Mouse (Mus musculus): ENCODE measurements at regions not wholly inside any gene's neighbourhood (a gene's known extent, or its start where the extent isn't known, plus 50 kb on each side); places are given as distances from the start of the nearest gene placed in this dataset.
A peak's percentile ranks its signal among the peaks of the same experiment; 100 is the strongest.

DNA sequence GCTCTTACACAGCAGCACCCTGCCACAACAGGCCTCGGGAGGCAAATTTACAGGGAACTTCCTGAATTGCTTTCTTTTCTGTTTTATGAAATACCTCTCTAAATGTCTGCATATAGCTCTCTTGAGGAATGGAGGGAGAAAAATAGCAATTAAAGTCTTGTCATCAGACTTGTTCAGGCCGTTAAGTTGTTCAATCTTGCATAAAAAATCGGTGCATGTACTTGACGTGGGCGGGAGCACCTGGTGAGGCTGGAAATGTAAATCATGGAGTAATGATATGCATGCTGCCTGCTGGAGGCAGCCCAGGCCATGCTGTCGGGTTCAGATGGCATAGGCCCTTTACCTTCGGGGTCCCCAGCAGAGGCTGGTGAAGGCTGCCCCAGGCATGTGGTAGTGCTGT is 153.6 kb upstream of the A530016L24Rik start:
- no peak for DNase-seq (ENCODE audit: low spot score in 2 of 2)

DNA sequence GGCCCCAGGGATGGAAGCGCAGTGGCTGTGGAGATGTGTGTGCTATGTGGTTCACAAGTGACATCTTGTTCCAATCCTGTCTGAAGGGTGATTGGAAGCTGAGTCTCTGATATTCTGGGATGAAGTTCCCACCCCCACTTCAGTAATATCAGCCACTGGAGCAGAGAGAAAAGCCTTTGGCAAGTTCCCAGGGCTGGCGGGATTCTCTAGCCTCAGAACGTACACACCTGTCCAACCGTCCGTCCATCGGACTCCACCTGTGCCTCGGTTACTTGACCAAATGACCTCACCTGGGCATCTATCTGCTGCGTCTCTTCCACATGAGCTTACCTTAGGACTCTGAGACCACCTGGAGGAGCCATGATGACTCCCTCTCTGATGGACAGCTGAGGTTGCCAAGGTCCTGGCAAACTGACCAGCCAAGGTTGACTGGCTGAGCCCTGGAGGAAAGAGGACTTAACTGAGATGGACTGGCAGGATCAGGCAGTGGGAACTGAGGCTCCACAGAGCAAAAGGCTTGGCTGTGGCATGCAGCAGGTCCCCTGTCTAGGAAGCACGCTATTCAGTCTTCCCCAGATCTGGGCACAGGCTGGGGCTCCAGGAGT is 152.5 kb upstream of the A530016L24Rik start:
- no peak for DNase-seq (ENCODE audit: low spot score in 2 of 2)

DNA sequence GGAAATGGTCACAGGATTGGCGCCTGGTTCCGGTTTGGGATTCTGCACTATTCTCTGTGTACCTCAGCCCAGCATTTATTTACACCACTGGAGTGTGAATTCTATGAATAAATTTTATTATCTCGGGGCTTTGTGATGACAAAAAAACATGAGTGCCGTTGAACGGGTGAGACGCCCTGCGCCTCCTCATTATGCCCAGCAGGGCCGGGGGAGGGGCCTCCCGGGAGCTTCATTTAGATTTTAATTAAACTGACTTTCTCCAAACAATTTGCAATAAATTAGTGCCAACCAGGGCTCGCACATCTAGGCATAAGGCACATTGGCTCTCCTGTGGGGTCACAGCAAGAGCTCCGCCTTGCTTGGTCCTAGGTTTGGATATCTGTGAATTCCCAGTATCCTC is 151.8 kb upstream of the A530016L24Rik start:
- no peak for DNase-seq (ENCODE audit: low spot score in 2 of 2)

DNA sequence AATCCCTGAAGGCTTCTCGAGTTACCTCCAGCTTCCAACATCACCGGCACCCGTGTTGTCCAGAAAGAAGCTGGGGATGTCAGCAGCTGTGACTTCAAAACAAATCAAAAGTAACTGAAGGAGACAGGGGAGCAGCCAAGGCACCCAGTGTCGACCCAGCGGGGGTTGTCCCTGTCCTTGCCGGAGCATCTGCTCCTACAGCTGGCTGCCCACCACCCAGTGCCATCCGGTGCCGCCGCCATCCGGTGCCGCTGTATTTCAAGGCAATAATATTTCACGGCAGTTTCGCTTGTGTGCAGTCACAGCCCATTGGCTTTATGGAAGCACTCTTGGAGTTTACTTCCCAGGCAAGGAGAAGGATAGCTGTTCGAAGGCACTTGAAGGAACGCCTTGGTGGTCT is 150.3 kb upstream of the A530016L24Rik start:
- DNase-seq (ENCODE audit: low spot score in 2 of 2) = no peak

DNA sequence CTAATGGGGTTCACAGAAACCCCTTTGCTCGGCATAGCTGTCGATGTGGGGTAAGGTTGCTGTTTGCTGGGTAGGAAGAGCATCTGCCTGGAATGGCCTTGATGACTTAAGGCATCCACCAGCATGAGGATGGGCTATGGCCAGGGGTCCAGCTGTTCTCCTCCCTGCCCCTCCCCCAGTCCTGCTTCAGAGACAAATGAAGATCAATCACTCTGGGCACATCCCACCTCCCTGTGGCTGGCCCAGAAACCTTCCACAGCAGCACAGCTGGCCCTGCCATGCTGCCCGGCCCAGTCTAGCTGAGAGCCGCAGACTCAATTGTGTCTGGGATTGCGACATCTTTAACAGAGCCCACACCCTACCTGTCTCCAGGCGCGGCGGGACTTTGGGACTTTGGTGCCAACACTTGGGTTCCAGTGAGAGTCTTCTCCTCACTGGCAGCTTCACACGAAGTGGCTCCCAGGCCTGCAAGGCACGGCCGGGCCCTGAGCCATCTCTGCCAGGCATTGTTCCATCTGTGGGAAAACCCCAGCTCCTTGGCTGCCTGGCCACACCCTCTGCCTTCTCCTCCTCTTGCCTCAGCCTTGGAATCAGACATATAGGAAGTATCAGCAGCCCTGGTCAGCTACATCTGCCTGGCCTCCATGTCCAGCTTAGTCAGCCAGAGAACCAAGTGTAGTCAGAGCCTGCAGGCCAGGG is 149.6 kb upstream of the A530016L24Rik start:
- peak in 1 of 2 experiments; percentile 30 for DNase-seq (ENCODE audit: low spot score in 2 of 2)

DNA sequence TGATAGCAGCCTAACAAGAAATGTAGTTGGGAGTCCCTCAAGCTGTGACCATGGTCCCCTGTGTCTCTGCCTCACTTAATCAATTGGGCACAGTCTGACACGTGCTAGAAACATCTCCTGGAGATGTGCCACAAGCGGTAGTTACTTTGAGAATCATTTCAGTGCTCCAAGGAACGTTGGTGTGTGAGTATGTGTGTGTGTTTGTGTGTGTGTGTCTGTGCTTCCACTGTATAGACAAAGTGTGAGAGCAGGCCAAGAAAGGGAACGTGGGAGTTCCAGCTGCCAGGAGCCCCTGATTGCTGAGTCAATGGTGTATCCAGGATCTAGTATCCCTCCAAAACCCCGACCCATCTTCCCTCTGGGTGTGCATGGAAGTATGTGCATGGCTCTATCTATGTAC is 149.0 kb upstream of the A530016L24Rik start:
- DNase-seq (ENCODE audit: low spot score in 2 of 2) = no peak

DNA sequence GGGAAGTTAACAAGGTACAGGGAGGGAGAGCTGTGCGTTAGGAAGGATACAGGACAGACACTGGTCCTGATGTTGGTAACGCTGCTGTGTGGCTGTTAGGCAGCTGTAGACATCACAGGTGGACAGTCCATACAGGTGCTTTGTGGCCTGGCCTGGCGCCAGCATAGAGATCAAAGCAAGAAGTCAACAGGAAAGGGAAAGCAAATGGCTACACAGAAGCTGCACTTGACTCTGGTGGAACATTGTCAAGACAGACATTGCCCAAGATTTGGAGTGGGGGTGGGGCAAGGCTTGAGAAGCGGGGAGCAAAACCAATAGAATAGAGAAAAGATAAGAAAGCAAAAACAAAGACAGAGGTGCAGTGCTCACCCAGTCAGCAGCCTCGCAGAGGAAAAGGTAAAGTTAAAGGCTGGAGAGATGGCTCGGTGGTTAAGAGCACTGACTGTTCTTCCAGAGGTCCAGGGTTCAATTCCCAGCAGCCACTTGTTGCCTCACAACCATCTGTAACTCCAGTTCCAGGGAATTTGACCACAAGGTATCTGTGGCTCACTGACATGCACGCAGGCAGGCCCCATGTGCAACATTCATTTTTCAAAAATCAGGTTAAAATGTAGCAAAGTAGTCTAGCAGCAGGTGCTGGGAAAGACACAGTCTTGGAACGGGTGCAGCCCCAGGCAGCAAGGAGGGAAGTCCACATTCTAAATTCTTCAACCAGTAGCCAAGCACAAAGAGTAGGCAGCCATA is 147.3 kb upstream of the A530016L24Rik start:
- DNase-seq (ENCODE audit: low spot score in 2 of 2) = no peak

DNA sequence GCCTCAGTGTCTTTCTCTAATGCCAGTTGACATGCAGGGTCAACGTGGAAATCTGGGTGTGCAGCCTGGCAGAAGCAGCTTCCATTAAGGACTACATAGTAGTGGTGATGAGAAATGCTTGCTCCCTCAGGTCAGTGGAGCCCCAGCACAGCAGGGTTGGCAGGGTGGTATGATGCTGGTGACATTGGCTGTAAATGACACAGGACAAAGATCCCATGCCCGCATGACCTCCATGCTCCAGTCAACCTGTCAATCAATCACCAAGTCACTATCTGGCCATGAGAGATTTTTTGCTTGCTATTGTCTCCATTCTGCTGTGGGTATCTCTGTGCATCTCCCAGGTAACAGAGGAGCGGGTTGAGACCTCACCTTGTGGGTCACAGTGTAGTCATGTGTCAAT is 146.2 kb upstream of the A530016L24Rik start:
- DNase-seq (ENCODE audit: low spot score in 2 of 2) = no peak

DNA sequence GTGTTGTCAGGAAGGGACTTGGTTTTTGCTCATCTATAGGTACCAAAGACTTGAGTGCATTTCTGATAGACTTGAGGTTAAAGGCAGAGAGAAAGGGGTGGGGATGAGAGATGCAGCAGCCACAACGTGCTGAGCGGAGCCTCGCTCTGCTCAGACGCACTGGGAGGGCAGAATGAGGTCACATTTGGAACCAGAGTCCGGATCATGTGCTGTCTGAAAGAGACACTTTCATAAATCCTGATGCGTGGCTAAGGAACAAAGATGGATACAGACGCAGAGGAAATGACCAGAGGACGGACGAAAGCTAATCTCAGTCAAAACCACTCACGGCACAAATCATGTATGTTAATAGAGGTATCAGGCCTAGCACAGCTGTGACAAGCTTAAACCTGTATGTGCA is 145.0 kb upstream of the A530016L24Rik start:
- DNase-seq (ENCODE audit: low spot score in 2 of 2) = peak in 1 of 2 experiments; percentile 38

DNA sequence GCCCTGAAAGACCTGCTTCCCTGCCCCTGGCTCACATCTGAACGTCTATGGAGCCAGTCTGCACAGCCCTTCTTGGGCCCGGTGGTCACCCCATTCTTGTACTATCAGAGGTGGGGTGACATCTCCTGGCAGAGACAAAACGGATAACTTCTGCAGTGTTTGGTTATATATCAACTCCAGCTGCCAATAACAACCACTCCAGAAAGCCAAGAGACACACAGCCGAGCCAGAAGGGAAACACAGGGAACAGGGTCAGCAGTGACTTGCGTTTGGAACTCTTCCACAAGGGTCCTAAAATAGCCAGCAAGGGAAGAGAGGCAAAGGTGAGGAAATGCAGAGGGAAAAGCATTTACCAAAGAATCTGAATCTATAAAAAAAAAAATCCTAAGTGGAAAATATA is 143.5 kb upstream of the A530016L24Rik start:
- no peak for DNase-seq (ENCODE audit: low spot score in 2 of 2)

DNA sequence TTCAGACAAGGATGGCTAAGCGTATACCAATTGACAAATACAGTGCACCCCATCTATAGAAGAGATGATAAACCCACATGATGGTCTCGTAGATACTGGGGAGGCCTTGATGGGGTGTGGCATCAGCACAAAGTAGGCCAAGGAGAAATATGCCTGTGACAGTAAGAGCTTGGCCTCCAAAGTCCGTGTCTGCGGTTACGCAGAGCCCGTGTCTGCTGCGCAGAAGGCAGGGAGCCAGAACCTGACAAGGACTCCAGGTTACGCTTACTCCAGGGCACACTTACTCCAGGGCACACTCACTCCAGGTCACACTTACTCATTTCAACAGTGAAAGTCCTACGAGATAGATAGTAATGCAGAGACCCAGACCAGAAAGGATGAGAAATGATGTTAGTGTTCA is 141.1 kb upstream of the A530016L24Rik start:
- no peak for DNase-seq (ENCODE audit: low spot score in 2 of 2)

DNA sequence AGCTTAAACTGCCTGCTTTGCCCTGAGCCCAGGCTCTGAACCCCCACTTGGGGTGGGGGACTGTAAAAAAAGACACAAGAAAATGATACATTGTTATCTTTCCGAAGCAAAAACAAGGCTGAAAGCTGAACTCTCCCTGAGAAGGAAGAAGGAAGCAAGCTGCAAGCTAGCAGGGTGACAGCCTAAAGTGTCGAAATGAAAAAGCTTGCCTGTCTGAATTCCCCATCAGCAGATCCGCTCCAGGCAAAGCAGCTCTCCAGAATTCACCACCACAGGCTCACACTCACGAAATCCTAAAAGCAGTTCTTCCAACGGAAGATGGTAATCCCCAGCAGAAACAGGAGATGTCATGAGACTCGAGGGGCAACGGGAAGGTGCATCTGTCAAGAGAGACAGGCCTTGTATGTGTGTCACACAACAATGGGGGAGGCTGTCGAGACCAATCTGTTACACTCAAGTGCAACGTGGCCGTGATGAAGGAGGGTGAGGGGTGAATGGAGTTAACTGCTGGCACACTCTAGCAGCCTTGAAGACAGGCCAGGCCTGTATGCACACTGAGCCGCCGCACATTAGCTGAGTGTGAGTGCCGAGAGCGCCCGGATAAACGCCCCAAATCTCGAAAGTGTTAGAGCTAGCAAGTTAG is 139.5 kb upstream of the A530016L24Rik start:
- no peak for DNase-seq (ENCODE audit: low spot score in 2 of 2)

DNA sequence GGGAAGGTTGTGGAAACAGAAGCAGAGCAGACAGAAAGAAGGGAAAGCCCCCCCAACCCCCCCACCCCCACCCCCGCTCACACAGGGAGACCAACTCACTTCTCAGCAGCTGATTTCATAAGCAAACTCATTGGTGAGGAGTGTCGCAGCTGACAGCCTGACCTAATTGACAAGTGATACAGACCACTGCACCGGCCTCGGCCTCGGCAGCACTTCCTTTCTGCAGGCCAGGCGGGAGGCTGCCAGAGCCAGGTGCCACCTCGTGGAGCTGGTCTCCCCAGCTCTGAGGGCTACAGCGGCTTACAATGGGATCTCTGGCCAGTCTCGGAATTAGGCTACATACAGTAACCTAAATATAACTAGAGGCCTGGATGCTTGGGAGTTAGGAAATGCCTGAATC is 138.5 kb upstream of the A530016L24Rik start:
- DNase-seq (ENCODE audit: low spot score in 2 of 2) = no peak

DNA sequence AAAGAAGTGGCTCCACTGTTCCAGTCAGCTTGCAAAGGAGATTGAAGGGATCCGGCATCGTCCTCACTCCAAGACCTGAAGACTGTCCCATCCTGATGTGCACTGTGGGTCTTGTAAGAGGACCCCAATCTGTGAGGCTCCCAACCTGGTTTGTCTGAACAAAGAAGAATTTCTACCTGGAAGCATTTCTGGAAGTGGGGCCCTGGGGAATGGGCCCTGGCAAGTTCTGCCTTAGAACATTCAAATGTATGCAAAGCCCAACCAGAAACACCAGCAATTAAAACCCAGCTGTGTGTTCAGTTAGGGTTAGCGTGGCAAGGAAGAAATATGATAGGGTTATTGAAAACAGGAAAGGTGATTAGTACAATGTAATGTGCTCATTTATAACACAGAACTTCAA is 125.9 kb upstream of the A530016L24Rik start:
- DNase-seq (ENCODE audit: low spot score in 2 of 2) = no peak

DNA sequence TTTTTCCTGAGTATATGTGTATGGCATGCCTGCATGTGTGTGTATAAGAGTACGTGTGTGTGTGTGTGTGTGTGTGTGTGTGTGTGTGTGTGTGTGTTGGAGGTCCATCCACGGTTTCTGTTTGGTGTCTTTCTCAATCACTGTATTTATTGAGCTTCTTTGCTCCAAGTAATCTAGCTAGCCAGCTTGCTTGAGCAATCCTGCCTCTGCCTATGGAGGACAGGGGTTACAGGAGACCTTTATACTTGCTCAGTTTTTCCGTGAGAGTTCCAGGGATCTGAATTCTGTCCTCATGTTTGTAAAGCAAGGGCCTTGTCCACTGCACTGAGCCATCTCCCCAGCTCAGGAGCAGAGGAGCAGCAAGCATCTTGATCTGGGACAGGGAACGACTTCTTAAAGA is 122.0 kb upstream of the A530016L24Rik start:
- DNase-seq (ENCODE audit: low spot score in 2 of 2) = no peak

DNA sequence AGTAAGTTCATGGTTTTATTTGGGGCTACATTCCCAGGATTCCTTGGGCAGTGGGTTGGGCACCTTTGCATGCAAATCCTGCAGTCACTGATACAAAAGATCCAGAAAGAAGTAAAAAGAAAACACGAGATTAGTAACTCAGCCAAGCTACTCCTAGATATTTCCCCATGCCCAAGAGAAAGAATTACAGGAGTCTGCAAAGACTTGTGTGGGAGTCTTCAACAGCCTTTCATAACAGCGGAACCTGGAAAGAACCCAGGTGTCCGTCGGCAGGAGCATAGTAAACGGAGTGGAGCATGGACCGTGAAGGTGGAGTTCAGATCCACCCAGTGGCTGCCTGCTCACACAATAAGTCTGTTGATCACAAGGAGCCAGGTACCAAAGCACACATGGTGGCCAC is 121.1 kb upstream of the A530016L24Rik start:
- DNase-seq (ENCODE audit: low spot score in 2 of 2) = no peak

DNA sequence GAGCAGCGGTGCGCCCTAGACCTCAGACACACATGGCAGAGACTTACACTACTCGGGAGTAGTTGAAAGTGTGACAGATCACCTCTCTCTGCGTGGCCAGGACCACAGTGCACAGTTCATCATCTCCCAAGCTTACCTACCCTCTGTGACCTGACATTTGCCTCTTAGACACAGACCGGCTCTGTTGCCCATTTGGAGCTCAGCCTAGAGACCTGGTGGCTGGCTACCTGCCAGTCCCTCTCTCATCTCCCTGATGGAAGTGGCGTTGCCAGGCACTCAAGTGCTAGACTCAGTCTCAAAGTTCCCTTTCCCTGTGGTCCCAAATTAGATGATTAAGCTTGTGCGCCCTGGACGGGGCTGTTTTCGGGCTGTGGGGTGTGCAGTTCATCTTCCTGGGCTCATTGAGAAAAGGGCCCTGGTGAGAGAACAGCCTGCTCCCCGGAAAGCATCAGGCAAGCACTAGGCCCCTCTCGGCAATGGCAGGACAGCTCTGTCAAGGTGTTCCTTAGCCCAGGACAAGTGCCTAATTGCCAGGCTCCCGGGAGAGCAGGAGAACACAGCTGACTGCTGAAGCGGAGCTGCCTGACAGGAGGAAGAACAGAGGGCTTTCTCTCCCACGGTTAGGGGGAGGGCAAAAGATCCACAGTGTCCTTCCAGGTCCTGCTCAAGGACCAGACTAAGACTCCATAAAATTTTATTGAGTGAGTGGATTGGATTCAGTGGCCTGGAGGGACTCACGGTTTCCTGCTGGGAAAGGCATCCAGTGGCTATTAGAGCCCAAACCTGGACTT is 119.5 kb upstream of the A530016L24Rik start:
- DNase-seq (ENCODE audit: low spot score in 2 of 2) = no peak

DNA sequence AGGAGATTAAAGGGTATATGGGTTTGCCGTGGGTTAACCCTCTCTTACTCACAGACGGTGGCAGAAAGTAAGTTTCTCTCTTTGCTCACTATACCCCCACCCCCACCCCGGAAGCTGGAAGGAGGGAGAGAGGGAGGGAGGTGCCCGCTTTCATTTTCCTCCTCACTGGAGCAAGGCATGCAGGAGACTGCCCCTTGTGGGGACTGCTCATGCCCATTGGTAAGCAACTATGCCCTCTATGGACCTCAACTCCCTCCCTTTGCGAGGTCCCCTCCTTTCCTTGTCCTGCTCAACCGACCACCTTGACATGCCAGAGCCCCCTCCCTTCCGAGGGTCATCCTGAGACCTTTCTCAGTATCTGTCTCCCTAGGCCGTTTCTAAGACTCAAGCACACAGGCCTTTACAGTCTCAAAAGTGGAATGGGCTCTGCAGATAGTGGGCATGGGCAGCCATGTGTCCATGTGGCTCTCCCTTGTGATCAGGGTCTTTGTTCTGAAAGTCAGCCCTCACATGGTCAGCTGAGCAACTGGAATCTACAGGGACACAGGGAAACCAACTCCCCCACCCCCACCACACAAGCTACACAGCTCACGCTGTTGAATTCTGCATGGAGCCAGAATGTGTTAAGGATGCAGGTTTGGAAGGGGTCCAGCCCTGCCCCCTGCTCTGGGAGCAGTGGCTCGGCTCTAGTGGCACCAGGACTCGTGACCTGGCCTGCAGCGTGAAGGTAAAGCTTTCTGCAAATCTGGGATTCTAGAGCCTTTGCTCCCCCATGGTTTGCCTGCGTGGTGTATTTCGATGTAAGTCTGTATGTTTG is 116.8 kb upstream of the A530016L24Rik start:
- no peak for DNase-seq (ENCODE audit: low spot score in 2 of 2)

DNA sequence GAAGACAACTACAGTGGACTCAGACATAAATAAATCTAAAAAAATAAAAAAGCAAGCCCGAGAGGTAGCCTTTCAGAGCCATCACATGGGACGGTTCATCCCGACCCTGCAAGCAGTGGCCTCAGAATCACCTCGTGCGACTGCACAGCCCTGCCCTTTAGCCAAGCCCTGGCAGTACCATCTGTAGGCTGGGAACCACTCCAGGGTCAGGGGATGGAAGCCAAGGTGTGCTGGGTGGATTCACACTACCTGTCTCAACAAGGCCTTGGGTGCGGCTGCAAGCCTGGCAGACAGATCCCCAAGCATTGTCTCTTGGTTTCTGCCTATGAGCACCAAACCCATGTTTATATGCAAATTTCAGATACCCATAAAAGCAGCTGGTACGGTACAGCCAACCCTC is 115.3 kb upstream of the A530016L24Rik start:
- DNase-seq (ENCODE audit: low spot score in 2 of 2) = no peak

DNA sequence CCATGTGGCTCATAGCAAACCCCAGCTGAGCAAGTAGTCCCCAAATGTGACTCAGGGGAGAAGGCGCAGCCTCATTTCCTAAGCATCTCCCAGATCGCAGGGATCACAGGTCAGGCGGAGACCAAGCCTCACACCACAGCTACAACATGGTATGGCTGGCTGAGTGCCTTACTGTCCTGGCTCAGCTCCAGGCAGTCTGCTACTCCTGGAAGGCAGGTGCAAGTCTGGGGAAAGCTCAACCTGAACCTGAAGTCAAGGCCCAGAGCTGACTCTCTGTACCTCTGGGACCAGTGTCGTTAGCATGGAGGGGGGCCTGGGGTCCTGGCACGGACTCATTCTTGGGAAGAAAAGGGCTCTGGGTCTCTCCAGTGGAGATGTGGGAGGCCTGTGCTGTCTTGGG is 113.0 kb upstream of the A530016L24Rik start:
- no peak for DNase-seq (ENCODE audit: low spot score in 2 of 2)

DNA sequence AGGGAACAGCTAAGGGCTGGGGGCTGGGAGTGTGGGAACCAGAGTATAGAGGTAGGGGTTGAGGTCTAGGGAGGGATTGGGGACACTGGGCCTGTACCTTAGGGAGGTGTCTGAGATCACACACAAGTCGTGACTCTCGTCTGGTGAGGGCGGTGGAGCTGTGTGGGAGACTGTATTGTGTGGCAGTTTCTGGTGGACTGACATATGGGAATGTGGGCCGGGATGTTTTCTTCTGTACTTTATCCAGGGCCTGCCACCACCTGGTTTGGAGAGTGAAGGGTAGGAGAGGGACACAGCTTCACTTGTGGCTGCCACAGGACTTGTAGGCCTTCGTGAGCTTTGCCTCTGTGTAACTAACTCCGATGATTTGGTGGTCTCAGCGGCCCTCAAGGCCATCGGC is 112.5 kb upstream of the A530016L24Rik start:
- DNase-seq (ENCODE audit: low spot score in 2 of 2) = no peak

Measured in urinary bladder, postnatal 36 days (tissue).